Mouse (Mus musculus): ENCODE data around the gene Pex5l. TPM values are rescaled to one million over a fixed set of nuclear protein-coding genes. Genes with fewer than 3 reads are reported as not detected.

Gene Pex5l
- total RNA-seq, 2 experiments from 2014 or later: 4.4 to 4.5 TPM

DNA sequence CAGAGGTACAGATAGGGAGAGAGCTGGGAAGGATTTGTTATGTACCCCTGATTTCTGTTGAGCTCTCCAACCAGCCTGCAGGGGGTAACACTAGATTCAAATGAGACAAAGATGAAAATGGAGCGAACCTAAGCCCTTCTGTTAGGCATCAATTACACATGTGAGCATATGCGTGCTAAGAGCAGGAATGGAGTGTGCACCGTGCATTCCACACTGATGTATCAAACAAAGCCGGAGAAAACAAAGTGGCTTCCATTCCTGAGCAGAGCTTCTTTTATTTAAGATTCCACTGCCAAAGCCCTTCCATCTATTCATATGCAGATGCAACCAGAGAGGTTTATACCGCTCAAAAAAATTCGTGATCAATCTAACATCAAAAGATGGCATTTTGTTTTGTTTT is 79.5 kb downstream of the Pex5l start:
- DNase-seq: no peak

DNA sequence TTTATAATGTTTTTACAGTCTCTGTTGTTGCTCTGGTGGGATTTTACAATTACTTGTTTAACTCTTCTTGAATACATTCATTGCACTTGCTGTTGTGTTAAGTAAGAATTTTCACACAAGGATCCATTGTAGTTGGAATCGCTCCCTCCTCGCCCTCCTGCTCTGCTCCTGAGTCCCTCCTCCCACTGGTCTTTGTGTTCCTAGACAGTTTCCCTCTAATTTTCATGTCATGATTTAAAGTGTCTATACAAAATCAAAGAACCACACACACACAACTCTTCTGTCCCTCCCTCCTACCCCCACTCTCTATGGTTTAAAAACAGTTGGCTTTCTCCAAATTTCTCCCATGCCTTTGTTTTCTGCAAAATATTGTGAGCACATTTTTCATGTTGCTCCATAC is 81.6 kb downstream of the Pex5l start:
- no peak for DNase-seq

DNA sequence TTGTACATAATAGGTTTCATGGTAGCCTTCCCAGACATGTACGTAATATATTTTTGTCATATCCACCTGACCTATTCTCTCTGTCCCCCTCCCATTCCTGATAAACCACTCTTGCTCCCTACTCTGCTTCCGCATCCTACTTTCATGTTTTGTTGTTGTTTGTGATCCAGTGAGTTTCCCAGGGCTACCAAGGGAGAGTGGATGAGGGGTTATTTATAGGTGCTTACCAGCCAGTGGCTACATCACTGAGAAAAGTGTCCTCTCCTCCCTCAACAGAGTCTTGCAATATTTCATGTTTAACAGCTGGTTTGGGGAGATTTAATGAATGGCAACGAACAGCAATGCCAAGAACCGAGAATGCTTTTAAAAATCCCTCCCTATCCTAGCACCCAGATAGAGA is 82.0 kb downstream of the Pex5l start:
- no peak for DNase-seq

DNA sequence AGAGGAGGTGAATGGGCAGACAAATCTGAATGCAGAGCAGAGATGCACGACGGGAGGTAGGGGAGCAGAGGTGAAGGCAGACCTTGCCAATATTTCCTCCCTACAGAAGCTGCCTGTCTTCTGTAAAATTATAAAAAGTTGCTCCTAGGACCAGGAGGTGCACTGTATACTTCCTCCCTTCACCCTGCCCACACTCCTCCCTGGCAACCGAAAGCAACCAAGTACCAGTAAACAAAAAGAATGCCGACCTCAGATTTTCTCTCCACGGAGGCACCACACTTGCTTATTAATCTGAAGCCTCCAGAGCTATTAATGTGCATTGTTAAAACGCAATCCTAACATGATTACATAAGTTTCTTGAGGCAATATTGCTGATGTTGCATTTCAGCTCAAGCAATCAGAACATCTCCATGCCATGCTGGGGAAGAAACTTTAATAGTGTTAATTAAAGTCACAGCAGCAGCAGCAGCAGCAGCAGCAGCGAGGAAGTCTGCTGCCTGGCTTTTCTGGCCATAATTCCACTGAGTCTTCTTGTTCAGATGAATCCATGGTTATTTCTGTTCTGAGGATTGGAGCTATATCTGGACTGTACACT is 82.6 kb downstream of the Pex5l start:
- DNase-seq: no peak

DNA sequence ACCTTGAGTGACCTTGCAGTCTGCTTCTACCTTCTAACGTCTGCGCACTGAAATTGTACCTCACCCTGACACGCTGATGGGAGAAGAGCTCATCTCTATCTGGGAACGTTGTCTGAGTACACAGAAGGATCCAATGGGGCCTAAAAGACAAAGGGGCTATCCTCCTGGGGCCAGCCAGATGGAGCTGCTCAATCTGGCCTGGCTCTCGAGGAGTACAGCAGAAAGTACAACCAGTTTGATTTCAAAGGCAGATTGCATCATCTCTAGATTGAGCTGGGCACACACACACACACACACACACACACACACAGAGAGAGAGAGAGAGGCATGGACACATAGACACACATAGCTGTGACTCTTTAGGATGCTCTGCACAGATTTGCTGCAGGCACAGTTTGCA is 94.7 kb downstream of the Pex5l start:
- DNase-seq: no peak

DNA sequence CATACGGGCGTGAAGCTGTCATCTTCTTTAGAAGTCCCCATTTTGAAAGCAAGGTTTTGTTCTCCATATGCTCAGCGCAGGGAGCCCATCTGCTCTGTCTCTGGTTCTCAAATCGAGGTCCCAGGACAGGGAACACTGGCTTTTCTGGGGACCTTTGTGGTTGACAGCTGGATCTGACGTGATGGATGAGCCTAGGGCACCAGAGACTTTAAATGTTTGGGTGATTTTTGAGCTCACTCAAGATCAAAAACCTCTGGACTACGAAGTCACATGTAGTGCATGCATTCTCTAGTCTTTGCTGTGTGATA is 98.3 kb downstream of the Pex5l start:
- no peak for DNase-seq

DNA sequence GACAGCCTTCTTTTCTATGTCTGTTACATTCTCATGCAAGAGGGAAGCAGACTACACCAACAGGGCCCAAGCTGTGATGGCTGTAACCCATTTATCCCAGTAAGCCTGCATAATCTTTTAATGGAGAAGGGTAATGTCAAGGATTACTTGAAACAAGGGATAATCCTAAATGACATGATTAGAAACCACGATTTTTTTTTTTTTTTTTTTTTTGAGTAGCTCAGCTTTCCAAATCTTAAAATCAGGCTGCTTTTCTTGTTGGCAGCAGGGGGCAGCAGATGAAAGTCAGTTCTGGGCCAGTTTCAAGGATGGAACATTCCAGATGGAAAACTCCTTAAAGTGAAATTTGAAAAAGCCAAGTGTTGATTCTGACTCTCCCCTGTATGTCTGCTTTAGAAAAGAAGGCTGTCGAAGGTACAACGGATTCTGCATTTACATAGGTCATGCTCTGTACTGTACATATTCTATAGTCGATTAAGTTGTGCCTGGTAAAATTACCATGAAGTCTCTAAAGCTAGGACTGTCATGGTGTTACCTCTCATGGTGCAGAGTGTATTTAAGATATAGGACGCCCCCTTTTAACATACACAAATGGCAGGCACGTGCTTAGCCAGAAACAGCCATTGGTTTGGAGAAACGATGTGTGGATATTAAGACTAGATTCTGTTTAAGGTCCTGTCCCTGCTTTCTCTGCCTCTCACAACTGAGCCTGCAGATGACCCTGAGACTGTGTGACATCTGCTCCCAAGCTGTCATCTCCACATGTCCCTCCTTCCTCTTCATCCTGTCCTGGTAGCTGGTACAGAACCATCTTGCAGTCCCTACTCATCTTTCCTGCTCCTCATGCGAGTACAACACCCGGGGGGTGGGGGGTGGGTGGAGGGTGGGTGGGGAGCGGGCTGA is 98.9 kb downstream of the Pex5l start:
- peak; percentile 27 for DNase-seq

DNA sequence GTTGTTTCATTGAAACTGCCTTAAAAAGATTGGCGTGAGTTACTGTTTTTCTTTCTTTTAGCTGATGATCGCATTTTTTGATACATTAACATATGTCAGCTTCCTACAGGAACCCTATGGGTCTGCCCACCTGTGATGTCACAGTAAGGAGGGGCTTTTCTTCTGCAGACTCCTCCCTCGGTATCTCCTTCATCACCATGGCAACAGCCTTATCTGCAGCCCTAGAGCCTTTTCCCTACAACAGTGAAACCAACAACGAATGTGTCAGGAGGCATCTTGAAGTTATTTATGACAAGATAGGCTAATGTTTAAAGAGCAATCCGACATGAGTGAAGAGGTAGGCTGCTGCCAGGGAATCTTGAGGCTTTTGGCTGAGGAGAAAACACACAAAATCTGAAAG is 118.5 kb downstream of the Pex5l start:
- no peak for DNase-seq

DNA sequence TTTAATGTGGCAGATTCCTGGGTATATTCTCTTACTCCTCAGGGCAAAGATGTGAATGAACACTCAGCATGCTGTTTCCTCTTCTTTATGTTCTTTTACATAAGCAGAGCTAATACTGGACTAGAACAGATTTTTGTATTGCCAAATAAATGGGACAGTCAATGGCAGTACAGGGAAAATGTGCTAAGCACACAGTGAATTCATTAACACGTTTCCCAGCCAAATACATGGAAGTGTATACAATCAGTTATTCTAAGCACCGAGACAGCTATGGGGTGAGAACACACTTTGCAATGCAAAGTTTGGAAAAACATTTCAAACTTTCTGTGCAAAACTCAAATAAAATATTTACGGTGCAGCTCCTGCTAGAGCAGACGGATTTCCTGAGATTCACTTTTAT is 139.1 kb downstream of the Pex5l start:
- DNase-seq: no peak

DNA sequence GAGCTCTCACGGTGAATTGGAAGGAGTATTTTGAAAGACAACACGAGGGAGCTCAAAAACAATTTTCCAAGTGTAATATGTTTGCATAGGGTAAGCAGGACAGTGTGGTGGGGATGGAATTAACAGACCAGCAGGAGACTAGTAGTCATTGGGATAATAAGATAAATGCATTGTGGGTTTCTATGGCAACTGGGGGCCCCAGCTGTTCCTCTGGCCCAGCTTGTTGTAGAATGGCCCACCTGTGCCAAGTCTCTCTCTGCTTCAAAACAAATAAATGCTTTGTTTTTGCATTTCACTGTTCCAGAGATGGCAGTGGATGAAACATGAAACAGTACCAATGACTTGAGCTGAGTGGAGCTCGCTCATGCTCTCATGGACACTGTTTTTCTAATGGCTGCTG is 141.3 kb downstream of the Pex5l start:
- DNase-seq: no peak

DNA sequence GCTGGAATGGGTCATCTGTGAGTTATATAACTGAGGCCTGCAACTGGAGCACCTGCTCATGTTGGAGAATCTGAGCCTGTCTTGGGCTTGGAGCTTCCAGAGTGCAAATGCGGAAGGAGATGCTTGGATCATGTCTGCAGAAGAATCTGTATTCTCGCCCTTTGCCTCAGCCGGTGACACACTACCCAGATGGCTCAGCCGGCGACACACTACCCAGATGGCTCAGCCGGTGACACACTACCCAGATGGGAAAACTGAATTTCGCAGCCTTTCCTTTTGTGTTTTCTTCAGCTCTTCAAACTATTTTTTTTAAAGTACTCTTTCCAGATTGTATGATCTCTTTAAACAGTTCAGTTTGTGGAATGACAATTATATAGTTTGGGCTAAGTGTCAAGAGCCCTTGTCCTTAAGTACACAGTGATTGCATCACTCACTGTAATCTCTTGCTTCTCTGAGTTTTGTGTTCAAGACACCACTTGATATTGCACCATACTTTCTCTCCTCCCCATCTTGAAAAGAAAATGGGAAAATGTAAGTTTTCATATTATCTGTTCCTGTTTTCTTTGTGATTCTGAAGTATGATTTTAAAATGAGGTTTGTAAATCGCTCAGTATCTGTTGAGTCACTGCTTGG is 142.5 kb downstream of the Pex5l start:
- DNase-seq: no peak

DNA sequence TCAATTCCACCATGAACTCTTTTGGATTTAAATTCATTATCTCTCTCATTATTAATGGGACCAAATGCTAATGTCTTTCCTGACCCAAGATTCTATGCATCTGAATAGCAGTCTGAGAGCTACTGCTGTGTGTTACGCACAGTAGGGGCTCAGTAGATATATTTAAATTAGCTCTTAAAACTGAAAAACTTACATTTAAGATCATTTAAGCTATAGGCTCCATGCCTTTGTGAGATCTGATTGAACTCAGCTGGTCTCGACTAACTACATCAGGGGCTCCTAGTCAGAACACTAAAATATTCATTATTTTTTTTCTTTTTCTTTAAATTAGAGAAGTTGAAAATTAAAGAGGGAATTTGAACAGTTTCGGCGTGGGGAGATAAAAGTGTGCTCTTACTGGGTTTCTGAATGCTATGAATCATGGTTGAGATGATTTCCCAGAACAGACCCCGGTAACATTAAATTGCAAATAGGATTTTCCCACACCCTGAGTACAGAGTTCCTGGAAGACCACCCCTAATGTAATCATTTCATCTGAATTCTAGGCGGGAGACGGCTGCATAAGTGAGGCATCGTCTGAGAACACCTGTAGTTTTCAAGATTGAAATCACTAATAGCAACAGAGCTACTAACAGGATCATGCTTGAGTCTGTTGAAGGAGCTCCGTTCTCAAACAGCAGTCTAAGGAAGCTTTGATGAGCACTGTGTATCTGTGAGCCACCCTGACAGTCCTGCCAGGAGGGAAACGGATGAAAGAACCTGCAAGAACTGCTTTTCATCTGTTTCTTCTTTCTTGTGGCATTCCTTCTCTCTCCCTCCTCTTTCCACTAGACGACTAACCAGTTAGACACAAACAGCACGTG is 151.1 kb downstream of the Pex5l start:
- DNase-seq: no peak

DNA sequence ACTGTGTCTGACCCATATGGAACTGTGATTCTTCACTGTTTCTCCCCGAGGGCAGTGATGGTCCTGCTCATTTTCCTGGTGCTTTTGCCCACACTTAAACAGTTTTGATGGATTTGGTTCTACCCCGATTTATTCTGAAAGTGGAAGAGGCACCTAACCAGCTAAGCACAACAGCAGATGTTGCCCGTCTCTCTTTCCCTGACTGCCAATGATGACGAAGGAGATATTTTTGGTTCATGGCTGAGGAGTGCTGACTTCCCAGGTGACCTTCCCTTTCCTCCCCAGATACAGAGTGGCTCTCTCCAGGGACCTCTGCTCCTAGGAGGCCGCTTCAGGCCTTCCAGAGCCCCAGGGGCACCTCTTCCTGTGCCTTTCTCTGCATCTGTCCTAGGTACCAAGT is 155.2 kb downstream of the Pex5l start:
- DNase-seq: no peak

DNA sequence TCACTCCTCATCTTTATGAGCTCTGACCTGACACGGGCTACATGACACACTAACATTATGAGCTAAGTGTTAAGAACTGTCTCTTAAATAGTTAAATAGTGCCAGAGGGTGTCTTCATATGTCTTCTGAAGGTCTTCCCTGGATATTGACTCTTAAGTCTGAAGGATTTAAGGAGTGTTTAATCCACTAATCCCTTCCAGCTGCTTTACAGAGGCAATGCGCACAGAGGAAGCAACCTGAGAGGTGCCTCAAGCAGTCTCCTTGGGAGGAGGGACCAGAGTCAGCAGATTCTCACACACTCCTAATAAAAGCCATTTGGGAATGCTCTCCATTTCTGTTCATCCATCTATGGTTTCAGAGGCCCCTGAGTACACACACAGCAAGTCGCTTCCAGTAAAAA is 157.9 kb downstream of the Pex5l start:
- no peak for DNase-seq

DNA sequence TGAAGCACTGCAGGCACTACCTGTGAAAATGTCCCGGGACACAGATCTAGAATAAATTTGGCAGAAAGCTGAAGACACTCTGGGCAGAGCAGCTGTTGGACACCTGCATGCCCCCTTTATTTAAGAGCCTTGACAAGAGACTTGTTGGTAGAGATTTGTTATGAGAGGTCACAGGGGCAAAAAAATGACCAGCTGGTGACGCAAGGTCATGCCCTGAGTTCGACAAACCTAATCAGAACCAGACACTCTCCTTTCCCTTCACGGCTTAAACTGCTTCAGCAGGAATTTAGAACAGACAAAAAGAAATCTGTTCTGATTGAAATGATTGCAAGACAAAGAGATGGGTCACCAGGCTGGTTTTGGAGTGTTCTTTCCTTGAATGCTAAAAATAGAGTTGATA is 163.1 kb downstream of the Pex5l start:
- DNase-seq: no peak

DNA sequence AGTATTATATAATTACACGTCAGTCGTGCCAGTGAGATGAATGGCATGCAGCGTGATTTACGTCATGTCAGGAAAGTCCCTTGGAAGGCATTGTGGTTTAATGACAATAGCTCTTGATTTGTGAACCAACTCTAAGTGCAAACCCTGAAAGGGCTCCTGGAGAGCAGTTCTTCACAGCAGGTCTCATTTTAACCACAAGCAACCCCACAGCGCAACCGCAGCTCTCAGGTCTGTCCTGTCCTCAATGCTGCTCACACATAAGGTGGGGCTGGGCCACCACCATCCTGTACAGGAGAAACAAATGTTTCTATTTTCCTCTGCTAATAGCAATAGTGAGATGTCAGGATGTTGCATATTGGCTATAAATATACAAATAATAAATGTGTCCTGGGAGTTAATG is 163.8 kb downstream of the Pex5l start:
- DNase-seq: no peak

DNA sequence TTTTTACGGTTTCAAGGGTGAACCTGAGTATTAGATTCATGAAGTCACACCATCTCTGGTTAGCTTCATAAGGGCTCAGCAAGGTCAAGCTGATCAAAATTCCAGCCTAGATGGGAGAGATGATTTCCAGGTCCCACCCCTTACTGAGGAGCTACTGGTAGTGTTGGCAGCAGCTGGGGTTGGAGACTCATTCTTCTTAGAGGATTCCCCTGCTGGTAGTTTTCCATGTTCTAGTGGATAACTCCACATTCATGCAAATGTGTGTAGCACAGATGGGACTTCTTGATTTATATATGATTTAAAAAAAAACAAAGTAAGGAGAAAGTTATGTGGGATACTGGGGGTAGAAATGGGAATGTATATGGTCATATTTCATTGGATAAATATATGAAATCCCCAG is 172.8 kb downstream of the Pex5l start:
- no peak for DNase-seq

DNA sequence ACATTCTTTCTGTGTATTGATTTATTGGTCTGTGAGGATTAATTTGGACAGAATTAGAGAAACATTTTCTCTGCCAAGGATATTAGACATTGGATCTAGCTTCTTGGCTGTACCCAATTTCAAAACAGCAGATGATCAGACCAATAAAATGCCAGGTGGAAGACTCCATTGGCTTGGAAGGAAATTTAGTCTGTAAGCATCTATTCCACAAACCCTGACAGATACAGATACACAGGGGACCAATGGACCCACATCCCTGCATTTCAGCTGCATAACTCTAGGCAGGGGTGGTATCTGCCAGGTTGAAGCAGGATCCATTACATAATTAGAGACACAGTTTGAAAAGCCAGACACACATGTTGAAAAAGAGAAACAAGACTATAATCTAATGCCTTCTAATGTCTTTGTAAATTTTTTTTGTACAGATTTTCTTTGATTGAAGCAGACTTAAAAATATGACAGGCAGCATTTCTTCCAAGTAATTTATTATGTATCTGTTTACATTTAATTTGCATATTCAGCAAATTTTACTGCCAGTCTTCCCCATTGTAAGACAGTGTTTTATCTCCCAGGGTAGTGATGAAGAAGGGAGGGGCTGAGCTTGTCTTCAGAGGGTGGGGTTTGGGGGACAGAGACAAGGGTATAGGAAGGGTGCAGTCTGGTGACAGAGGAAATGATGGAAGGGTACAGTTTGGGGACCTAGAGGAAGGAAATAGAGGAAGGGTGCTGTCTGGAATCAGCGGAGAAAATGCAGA is 174.2 kb downstream of the Pex5l start:
- DNase-seq: no peak

DNA sequence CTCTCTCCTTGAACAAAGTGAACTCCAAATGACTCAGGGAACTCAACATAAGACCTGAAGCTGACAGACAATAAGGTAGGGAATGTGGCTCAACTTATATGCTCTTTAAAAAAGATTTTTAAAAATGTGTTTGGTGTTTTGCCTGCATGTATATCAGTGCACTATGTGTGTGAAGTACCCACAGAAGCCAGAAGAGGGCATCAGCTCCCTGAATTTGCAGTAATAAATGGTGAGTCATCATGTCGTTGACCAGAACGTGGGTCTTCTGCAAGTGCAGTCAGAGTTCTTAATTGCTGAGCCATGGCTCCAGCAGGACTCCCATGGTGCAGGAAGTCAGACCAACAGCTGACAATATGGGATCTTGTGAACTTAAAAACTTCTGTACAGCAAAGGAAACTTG is 177.5 kb downstream of the Pex5l start:
- DNase-seq: peak; percentile 45

DNA sequence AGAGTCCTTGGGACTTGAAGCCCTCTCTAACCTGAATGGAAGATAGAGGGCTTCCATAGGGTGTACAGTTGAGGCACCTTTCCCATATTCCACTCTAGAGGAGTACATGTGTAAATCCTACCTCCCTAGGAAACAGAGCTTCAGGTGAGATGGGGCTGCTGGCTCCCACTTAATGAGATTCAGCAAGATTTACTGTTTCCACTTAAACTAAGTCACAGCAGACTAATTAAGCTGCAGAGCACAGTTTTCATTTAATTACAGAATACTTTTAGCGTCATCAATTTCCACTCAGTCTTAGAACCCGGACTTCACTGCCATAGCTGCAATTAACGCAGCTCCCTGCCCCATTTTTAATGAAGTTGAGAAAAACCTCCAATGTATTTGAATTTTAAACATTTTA is 181.6 kb downstream of the Pex5l start:
- DNase-seq: no peak

DNA sequence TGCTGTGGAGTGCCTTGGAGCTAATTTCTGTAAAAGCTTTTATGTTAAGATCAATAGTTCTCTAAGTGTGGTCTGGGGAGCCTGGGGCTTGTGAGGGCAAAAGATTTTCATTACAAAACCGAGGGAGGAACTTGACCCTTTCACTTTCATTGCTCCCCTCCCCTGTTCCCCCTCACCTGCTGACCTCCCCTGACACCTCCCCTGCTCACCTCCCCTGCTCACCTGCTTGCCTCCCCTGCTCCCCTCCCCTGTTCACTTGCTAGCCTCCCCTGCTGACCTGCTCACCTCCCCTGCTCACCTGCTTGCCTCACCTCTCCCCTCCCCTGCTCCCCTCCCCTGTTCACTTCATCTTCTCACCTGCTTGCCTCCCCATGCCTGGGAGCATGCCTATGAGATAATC is 191.7 kb downstream of the Pex5l start:
- no peak for DNase-seq

DNA sequence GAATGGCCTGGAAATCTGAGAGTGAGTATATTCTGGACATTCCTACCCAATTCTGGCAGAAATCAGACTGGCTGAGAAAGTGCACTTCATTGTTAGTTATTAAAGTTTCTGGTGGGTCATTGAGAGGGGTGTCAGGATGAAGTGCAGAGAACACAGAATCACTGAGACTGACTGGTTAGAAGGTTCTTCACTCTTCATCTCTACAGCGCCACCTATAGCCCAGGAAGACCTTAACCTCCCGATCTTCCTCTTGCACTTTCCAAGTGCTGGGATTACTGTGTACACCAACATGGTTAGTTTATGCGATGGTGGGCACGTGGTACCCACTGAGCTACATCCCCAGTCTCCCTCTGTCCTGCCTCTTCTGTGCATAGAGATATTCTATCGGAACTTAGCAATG is 195.6 kb downstream of the Pex5l start:
- no peak for DNase-seq

Data from adrenal gland, postnatal 10 days (tissue).